Mouse (Mus musculus) liver, embryonic 11.5 days (tissue): ENCODE measurements around the gene Cluap1. TPM values are rescaled to one million over a fixed set of nuclear protein-coding genes. Genes with fewer than 3 reads are reported as not detected.

Experiments
- ATAC-seq: fragments of 200-750 bp; cut with Nextera tagmentation; replicated peaks from 2 replicates; pipeline ENCODE4 v1.8.0; 2017; ENCODE audit warnings: moderate number of reproducible peaks, mild to moderate bottlenecking, moderate TSS enrichment, moderate library complexity; ENCODE audit not compliant: low FRiP score
- DNase-seq: peaks from one replicate; pipeline ENCODE4 v3.0.0-alpha.2; 2017; ENCODE audit warnings: low spot score
- H3K27ac ChIP-seq: fragments of 300-500 bp; sonication (generic); 2 replicates; pipeline ENCODE4 v1.5.1; 2014; ENCODE audit warnings: mild to moderate bottlenecking, low read depth, low read length, control low read depth
- H3K27me3 ChIP-seq: fragments of 300-500 bp; sonication (generic); replicated peaks from 2 replicates; pipeline ENCODE4 v1.6.1; 2014; ENCODE audit warnings: low read length, mixed read lengths; ENCODE audit not compliant: control insufficient read depth, insufficient read depth
- H3K36me3 ChIP-seq: fragments of 300-500 bp; sonication (generic); 2 replicates; pipeline ENCODE4 v1.6.1; 2014; ENCODE audit warnings: mild to moderate bottlenecking, low read length, moderate library complexity, mixed read lengths; ENCODE audit not compliant: control insufficient read depth, insufficient read depth
- H3K4me1 ChIP-seq: fragments of 300-500 bp; sonication (generic); replicated peaks from 2 replicates; pipeline ENCODE4 v1.6.1; 2014; ENCODE audit warnings: low read length, mixed read lengths; ENCODE audit not compliant: control insufficient read depth, insufficient read depth
- H3K4me2 ChIP-seq: fragments of 300-500 bp; sonication (generic); 2 replicates; pipeline ENCODE4 v1.6.1; 2014; ENCODE audit warnings: mild to moderate bottlenecking, control low read depth, moderate library complexity
- H3K4me3 ChIP-seq: fragments of 300-500 bp; sonication (generic); 2 replicates; pipeline ENCODE4 v1.5.1; 2014; ENCODE audit warnings: low read depth, low read length, control low read depth
- H3K9ac ChIP-seq: fragments of 300-500 bp; sonication (generic); 2 replicates; pipeline ENCODE4 v1.6.1; 2014; ENCODE audit warnings: low read depth, low read length, control low read depth
- H3K9me3 ChIP-seq: fragments of 300-500 bp; sonication (generic); 2 replicates; pipeline ENCODE4 v1.6.1; 2016; ENCODE audit warnings: low read length, inconsistent platforms, mixed read lengths; ENCODE audit not compliant: control insufficient read depth
- WGBS: fragments of 180-500 bp; shearing (Covaris S2); extraction: QIAGEN DNeasy Blood & Tissue Kit; methylation state at CpG from one replicate; pipeline ENCODE4 v1.1.7; 2014; 5-methylcytosine and 5-hydroxymethylcytosine counted together
- microRNA-seq: library from miRNA; unstranded; fragments of <30 nt; microRNA quantifications from one replicate; pipeline ENCODE4, GENCODE M21; 2017; ENCODE audit warnings: borderline number of aligned reads
- polyA plus RNA-seq: library from polyadenylated mRNA; unstranded; fragments of >200 nt; fragmentation: Nextera tagmentation; extraction: Ambion mirVana; gene quantifications from 2 replicates; pipeline ENCODE4 v1.2.1, GENCODE M21; 2014

The Cluap1 gene
- polyA plus RNA-seq, 1 experiment from 2014 or later: 22.9 TPM

GRCm38 (mm10) chr16:3988410-3988809 lies 79.8 kb downstream of the Cluap1 start:
- Histone ChIP-seq H3K27me3 (no peaks in the 10 kb centered on the region), H3K9me3 (no peaks in the 10 kb centered on the region), H3K9ac (no peak overlapping the region), H3K4me2 (no peak overlapping the region), H3K36me3 (peaks cover 80% of the 10 kb centered on the region), H3K27ac (no peak overlapping the region), H3K4me1 (no peaks in the 10 kb centered on the region), H3K4me3 (no peak overlapping the region)
- WGBS: 75% methylated on average over 4 of the region's 4 CpGs
- no peak for ATAC-seq
- DNase-seq: no peak

Small RNAs within 50 kb of the gene (microRNA-seq; reads per million reads assigned to microRNA genes)
- gene Gm23493: not detected

Other genes with a start within 250 kb of the Cluap1 start
- gene Mefv, start 190.7 kb upstream of the Cluap1 start, polyA plus RNA-seq: 0.05 and 0.21 TPM in 2 replicates
- gene Zfp263, start 164.7 kb upstream of the Cluap1 start, polyA plus RNA-seq: 31.8 and 33.1 TPM in 2 replicates
- gene Olfr15, start 77.9 kb upstream of the Cluap1 start, polyA plus RNA-seq: not detected in 2 replicates
- 0.47 and 0.62 TPM in 2 replicates for gene Zfp174, start 61.5 kb upstream of the Cluap1 start, polyA plus RNA-seq
- gene Naa60, start 36.4 kb upstream of the Cluap1 start, polyA plus RNA-seq: 44.3 and 51.2 TPM in 2 replicates
- gene Zfp597, start 24.2 kb upstream of the Cluap1 start, polyA plus RNA-seq: 4.2 and 5.9 TPM in 2 replicates
- 0.88 and 3.2 TPM in 2 replicates for gene Gm20695, start 24.2 kb upstream of the Cluap1 start, polyA plus RNA-seq
- gene 1700037C18Rik, start 112 bp upstream of the Cluap1 start, polyA plus RNA-seq: 4.8 and 5.5 TPM in 2 replicates
- gene Nlrc3, start 67.8 kb downstream of the Cluap1 start, polyA plus RNA-seq: 0.94 and 1.1 TPM in 2 replicates
- gene Slx4, start 95.0 kb downstream of the Cluap1 start, polyA plus RNA-seq: 21.3 and 24.5 TPM in 2 replicates
- gene Dnase1, start 128.1 kb downstream of the Cluap1 start, polyA plus RNA-seq: 3.9 and 6.0 TPM in 2 replicates
- gene Trap1, start 169.0 kb downstream of the Cluap1 start, polyA plus RNA-seq: 147 and 157 TPM in 2 replicates